Mouse (Mus musculus): Measurements from ENCODE around the gene G3bp1.

- TF ChIP-seq CTCF (IDR thresholded peaks at IDR 0.05; ENCODE audit: low read depth) (no peak), EP300 (IDR thresholded peaks at IDR 0.05; ENCODE audit: low read depth) (no peak)
Observed at GRCm38 (mm10) chr11:55496158-55496557, 26.7 kb downstream of the G3bp1 start.
